Mouse (Mus musculus) B cell, adult 2 months (primary cell): Measurements from ENCODE around the gene F3.

Experiments used
- DNase-seq, 2 experiments: peaks; one replicate each; pipeline ENCODE4 v3.0.0; 2022

F3 gene

GRCm38 (mm10) chr3:121710894-121711531 lies 12.3 kb upstream of the F3 start:
- DNase-seq, result no peak

GRCm38 (mm10) chr3:121712222-121712621 lies 11.1 kb upstream of the F3 start:
- DNase-seq, result no peak

- DNase-seq, result no peak
Measured at GRCm38 (mm10) chr3:121713151-121713701, 10.1 kb upstream of the F3 start.

GRCm38 (mm10) chr3:121713816-121714215 lies 9.5 kb upstream of the F3 start:
- DNase-seq, result no peak

- DNase-seq, result no peak
Measured at GRCm38 (mm10) chr3:121714461-121714860, 8.9 kb upstream of the F3 start.

- DNase-seq, result no peak
Measured at GRCm38 (mm10) chr3:121715336-121715735, 8.0 kb upstream of the F3 start.

GRCm38 (mm10) chr3:121715741-121716459 lies 7.4 kb upstream of the F3 start:
- DNase-seq, result no peak

GRCm38 (mm10) chr3:121716480-121716879 lies 6.9 kb upstream of the F3 start:
- no peak for DNase-seq

GRCm38 (mm10) chr3:121718679-121719078 lies 4.7 kb upstream of the F3 start:
- no peak for DNase-seq

GRCm38 (mm10) chr3:121719701-121720100 lies 3.6 kb upstream of the F3 start:
- no peak for DNase-seq

- no peak for DNase-seq
Measured at GRCm38 (mm10) chr3:121720801-121721690, 2.3 kb upstream of the F3 start.

- DNase-seq, result no peak
Measured at GRCm38 (mm10) chr3:121721691-121722070, 1.7 kb upstream of the F3 start.

GRCm38 (mm10) chr3:121723968-121724524 lies 709 bp downstream of the F3 start:
- DNase-seq, result no peak

GRCm38 (mm10) chr3:121724553-121724952 lies 1.2 kb downstream of the F3 start:
- no peak for DNase-seq

- DNase-seq, result no peak
Measured at GRCm38 (mm10) chr3:121725651-121726050, 2.3 kb downstream of the F3 start.

GRCm38 (mm10) chr3:121729678-121730077 lies 6.3 kb downstream of the F3 start:
- DNase-seq, result no peak

- no peak for DNase-seq
Measured at GRCm38 (mm10) chr3:121735542-121735941, 12.2 kb downstream of the F3 start.

- peak; percentile 66 to 67 for DNase-seq
Measured at GRCm38 (mm10) chr3:121736025-121736744, 12.8 kb downstream of the F3 start.

GRCm38 (mm10) chr3:121737453-121737852 lies 14.1 kb downstream of the F3 start:
- peak; percentile 34 to 47 for DNase-seq

- no peak for DNase-seq
Measured at GRCm38 (mm10) chr3:121737901-121738300, 14.6 kb downstream of the F3 start.

- DNase-seq, result no peak
Measured at GRCm38 (mm10) chr3:121738742-121739342, 15.5 kb downstream of the F3 start.
